Mouse (Mus musculus) c-Kit-positive CD71-negative TER-119-negative erythroid progenitor cells, embryonic 14.5 days (primary cell): ENCODE results near the gene Fgf11.

Experiments used
- DNase-seq: peaks from one replicate; pipeline ENCODE4 v3.0.0-alpha.2; 2013; ENCODE audit warnings: low read depth

The Fgf11 gene

DNA sequence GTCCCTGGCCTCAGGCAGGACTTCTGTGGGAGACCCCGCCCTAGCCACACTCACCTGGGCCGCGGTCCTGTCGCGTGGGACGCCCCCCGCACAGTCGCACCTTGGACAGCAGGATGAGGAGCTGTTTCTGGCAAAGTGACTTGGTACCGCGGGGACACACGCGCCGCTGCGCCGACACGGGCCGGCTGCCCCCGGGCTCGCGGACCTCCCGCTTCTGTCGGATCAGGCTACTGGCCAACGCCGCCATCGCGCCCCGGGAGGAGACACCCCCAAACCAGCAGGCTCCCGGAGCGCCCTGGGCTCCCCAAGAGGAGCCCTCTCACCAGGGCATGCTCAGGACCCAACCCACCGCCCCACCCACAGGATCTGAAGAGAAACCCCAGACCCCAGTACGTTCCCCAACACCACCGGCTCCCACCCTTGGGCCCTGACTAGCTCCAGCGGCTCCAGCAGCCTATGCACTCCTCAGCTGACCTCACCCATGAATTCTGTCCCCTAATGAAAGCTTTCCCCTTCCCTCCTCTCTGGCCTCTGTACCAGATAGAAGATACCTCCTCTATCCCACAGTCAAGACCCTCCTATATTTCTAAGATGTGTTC lies at the start of gene Fgf11:
Gene Fgf11 (minus strand): TSS at position 479 of the 599 bp plus-strand sequence.
- DNase-seq = no peak

DNA sequence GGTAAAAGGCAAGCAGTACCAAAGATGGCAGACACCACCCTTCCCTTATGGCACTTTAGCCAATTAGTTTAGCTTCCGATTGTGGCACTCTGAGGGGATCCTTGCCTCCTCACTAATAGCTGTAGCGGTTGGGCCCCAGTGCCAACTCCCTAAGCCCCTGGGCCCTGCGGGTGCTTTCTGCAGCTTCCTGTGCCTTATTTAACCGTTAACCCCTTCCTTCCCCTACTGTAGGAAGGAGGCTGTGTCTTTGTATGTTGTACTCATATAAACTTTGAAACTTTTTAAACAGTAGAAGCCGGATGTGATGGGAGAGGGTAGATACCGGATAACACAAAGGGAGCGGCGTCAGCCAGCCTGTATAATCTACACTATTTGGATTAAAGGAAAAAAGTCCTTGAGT lies 49.1 kb upstream of the Fgf11 start:
- no peak for DNase-seq

DNA sequence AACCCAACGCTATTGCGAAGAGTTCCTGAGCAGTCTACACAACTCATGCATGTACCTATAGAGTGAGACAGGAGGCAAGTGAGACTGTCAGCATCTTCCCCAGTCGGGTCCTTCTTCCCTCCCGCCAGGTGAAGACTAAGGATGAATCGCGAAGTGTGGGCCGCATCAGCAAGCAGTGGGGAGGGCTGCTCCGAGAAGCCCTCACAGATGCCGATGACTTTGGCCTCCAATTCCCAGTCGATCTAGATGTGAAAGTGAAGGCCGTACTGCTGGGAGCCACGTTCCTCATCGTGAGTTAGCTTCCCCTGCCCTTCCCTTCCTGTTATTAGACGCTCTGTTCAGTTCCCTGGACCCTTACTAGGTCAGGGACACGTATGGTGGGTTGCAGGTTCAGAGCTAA lies 48.2 kb upstream of the Fgf11 start:
- no peak for DNase-seq

DNA sequence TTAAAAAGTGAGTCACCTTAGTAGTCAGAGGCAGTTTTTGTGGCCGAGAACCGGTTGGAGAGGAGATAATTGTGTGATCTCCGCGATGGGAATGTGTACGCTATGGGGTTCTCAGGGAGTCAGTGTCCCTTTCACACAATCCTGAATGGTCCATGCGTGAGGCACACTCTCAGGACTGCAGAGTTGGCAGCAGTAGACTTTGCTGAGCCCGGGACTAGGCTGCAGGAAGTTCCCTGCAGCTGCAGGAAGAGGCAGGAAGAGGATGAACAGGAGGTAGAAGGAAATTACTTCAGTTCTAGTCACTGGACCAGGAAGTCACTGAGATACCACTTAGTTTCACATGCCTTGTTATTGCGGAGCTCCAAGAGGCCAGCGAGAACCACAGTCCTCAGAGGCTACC lies 47.5 kb upstream of the Fgf11 start:
- no peak for DNase-seq

DNA sequence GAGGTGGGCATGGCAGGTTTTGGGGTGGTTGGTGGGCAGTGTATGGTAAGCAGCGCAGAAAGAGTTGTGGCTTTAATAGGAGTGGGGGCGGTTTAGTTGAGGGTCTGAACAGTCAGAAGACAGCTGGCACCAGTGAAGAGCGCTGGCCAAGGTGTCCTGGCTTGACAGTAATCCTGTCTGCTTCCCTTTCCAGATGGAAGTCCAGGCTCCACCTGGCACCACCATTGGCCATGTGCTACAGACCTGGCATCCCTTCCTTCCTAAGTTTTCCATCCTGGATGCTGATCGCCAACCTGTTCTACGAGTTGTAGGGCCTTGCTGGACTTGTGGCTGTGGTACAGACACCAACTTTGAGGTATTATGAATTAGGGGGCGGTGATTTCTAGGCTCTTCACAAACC lies 46.4 kb upstream of the Fgf11 start:
- DNase-seq = no peak

DNA sequence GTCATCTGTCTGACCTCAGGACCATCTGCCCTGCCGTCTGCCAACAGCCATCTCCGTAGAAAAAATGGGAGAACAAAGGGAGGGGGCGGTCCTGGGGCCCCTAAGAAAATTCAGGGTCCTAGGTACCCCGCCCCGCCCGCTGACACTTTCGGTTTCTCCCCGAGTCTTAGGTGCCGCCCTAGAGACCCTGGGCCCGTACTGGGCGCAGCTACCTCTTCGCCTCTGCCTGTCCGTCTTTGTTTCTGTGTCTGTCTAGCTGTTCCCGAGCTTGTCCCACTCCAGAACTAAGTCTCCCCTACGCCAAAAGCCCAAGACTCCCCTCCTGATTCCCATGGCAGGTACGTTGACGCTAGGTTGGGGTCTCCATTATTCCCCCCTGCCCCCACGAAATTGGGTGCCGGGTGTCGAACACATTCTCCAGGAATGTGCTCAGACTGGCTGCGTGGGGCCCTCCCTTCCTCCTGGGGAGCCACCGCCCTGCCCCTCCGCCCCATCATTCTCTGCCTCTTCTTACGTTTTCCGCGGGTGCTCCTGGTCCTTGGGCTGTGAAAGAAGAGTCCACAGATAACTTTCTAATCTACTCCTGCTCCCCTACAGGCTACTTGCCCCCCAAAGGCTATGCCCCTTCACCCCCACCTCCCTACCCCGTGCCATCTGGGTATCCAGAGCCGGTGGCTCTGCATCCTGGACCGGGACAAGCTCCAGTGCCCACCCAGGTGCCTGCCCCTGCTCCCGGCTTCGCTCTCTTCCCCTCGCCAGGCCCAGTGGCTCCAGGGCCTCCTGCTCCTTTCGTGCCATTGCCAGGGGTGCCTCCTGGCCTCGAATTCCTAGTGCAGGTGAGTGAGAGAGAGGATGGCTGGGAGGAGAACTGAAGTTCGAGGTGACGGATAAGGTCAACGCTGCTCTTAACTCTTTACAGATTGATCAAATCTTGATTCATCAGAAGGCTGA lies 45.4 kb upstream of the Fgf11 start:
- DNase-seq = no peak

DNA sequence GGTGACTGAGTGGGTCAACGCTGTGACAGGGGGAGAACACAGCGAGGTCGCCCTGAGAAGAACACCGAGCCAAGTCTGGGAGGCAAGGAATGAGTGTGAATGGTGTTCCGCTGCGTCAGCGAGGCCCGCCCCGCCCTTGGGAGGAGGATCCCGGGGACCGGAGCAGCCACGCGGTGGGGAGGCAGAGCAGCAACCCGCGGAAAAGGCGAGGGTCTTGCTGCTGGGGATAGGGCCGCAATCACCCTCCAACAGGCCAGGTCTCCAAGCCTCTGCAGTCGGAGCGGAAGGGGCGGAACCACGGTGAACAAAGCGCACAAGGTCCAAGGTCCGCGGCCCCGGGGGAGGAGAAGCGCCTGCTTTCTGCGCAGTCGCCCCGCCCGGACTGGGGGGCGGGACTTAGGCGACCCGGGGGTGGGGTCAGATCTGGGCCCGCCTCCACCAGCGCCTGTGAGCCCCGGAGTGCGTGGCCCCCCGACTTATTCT lies 44.6 kb upstream of the Fgf11 start, which contains the start of gene Plscr3:
Gene Plscr3 (plus strand): TSS at position 179 of the 483 bp plus-strand sequence.
- peak; percentile 87 for DNase-seq

DNA sequence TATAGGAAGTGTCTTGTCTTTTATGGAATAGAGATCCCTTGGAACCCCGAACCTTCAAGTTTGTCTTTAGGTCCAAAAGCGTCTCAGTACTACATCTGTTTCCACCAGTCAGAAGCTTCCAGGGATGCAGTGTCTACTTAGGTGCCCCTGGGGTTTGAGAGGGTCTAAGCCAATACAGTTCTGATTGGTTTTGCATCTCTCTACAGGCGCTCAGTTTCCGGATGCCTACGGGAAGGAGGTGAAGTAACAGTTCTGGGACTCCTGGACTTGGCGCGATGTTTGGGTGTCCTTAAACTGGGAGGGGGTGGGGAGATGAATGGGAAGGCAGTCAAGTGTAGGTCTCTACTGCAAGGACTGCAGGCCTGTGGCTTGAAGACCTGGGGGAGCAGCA lies 37.1 kb upstream of the Fgf11 start:
- DNase-seq = no peak

DNA sequence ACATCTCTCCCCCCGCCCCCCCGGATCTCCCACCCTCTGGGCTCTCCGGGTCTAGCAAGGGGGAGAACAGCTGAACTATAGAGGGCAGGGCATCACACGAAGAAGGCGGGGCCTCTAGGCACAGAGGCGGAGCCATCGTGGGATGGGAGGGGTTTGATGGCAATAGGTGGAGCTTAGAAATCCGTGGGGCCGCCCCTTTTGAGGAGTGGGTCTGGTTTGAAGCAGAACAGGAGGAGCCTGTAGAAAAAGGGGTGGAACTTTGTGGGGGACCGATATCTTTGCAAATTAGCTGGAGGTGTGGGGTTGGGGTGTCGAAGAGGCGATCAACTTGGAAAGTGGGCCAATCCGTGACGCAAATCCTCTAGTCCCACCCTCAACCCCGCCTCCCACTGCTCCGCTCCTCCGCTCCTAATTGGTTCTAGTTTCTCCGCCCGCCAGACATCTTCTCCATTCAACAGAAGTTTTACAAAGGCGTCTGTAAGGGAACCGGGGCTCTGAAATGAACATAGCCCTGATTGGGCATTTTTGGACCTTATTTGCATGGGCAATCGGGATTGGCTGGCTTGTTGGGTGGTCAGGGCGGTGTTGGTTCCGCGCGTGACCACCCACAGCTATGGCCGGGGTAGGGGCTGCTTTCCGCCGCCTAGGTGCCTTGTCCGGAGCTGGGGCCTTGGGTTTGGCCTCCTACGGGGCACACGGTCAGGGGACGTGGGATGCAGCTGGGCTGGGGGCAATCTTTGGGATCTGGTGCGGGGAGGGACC lies 36.5 kb upstream of the Fgf11 start, which contains the start of gene Tmem256:
Gene Tmem256 (plus strand): TSS at position 563 of the 762 bp plus-strand sequence.
- peak; percentile 98 for DNase-seq

DNA sequence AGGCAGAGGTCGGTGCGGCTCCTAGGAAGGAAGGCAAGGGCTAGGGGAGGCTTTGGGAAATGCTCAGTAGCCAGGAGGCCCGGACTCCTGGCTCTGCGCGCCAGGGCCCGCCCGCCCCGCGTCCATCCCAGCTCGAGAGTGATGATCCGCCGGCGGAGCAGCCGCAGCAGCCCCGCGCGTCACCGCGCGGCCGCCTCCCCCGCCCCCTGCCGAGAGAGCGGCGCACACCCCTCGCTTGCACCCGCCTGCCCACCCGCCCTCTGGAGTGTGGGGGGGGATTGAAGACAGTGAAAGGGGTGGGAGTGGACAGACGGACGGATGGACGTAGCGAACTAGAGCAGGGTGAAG lies 35.9 kb upstream of the Fgf11 start, which contains the start of gene Nlgn2:
Gene Nlgn2 (minus strand): TSS at position 181 of the 348 bp plus-strand sequence.
- peak; percentile 57 for DNase-seq

DNA sequence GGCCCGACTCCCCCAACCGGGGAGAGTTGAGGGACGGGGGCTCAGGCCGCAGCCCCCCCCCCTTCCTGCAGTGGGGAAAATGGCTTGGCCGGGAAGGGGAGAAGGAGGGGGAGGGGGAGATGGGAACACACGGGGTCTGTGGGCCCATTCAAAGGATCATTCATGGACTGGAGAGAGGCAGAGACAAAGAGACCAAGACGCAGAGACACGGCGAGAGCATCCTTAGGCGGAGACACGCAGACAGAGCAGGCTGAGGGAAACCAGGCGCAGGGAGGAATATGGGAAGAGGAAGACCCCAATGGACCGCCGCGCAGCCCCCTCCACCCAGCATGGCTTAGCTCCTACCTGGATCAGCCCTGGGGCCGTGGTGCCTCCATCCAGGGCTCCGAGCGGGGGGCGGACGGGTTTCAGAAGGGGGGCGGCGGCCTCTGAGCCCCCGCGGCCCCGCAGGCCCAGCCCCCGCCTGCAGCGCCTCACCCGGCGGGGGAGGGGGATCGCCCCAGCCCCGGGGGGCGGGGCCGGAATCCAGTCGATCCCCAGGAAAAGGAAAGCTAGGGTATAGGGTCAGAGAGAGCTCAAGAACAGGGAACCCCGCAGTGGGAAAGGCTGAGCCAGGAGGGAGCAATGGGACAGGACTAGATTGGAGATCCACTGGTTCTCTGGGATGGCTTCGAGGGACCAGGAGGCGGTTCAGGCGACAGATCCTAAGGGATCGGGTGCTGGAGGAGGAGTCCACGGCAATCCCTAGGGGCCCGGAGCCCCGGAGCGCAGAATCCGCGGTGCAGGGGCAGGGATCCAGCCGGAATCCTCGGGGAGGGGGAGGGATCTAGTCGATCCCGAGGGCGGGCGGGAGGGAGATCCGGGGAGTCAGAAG lies 35.3 kb upstream of the Fgf11 start:
- no peak for DNase-seq

DNA sequence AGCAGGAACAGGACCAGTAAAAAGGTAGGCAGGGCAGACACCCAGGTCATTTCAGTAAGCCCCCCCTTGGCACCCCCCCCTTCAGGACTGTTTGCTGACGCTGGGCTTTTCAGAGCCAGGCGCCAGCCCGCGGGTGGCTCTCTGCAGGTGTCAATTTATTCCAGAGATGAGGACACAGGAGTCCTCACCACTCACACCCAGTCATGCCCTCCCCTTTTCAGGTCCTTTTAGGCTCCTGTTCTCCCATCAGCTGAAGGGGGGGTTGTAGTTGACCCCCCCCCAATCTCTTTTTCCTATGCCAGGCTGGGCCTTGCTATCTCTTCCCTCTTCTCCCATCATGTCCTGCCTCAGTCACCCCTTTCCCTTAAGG lies 34.3 kb upstream of the Fgf11 start:
- DNase-seq = no peak

DNA sequence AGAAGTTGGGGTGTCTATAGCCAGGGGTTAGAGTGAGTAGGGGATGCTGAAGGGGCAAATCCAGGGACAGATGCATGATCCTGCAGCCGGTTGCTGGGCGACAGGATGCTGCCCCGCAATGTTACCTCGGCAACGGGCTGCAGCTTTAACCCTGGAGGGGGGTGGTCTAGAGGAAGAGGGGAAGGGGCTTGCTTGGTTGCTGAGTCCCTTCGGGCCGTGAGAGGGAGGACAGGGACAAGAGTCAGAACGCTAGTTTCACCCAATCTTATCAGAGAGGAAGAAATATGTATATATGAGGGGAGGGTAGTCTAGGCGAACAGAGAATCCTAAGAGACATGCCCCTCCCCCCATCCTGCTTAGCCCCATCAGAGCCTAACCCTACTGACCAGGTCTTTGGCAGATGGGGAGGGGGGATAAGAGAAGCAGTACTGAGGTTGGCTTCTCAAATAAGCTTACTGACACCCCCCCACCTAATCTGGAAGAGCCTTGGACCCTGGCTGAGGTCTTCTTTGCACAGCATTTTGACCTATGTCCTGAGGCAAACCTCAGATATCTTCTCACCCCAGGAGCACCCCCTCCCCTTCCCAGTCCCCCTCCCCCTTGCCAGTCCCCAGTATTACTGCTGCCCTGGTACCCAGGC lies 33.8 kb upstream of the Fgf11 start:
- DNase-seq = no peak

DNA sequence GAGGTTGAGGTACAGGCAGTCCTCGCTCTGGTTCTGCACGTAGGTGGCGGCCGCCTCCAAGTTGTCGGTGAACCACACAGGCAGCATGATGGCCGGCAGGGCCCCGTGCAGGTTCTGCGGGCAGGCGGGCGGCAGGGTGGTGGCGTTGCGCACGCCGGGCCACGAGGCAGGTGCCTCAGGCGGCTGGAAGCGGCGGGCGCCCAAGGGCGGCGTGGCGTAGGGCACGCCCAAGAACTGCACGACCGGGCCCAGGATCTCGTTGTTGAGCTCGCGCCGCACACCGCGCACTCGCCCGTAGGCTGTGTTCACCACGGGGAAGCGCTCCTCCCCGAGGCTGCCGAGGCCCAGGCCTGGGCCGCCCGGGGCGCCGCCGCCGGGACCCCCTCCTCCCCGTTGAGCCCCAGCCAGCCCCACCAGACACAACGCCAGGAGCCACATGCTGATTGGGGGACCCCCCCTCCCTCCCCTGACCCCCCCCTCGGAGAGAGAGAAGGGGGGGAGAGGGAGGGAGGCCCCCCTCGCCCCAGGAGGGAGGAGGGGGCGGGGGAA lies 32.4 kb upstream of the Fgf11 start:
- no peak for DNase-seq

DNA sequence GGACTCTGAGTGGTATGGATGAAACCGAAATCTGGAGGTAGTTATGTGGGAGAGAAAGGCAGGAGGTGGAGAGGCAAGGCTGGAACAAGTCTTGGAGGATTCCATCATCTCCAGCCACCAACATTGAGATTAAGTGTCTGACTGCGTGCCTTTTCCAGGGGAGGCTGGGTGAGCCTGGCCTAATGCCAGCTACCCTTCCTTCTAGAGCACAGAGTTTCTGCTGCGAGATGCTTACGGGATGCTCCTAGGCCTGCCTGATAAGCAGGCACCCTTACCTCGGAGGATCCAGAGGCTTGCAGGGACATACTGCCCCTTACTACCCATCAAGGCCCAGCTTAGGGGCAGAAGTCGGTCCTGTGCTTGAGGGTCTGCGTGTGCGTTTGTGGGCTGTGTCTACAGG lies 31.9 kb upstream of the Fgf11 start:
- no peak for DNase-seq

DNA sequence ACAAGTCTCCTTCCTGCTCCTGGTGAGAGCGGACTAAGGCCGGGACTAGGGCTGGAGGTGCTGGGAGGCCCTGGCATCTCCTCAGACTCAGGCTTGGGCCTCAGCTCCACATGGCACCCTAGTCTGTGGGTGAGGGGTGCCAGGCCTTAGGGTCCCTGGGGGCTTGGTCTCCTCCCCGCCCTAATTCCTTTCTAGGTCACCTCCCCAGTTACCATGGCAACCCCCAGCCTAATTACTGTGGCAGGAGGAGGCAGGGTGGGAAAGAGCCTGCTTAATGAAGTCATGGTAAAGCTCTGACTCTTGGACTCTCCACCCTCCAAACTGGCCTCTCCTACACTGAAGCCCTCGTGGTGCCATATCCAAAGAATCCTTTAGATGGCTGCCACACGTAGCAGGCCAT lies 27.2 kb upstream of the Fgf11 start:
- DNase-seq = no peak

DNA sequence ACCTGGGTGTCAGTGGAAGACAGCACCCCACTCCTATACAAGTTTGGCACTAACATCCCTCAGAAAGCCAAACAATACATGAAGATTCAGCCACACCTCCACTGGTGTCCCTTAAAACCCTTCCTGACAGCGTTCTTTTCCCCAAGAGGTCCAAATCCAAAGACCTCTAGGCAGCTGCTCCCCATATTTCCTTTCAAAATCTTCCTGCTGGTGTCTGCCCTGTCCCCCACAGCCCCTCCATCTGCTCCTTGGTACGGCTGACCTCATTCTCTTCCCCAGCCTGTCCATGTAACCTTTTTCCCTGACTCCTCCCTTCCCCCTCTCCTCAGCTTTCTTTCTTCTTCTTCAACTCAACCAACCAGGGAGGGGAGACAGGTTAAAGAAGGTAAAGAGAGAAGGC lies 21.8 kb upstream of the Fgf11 start:
- no peak for DNase-seq

DNA sequence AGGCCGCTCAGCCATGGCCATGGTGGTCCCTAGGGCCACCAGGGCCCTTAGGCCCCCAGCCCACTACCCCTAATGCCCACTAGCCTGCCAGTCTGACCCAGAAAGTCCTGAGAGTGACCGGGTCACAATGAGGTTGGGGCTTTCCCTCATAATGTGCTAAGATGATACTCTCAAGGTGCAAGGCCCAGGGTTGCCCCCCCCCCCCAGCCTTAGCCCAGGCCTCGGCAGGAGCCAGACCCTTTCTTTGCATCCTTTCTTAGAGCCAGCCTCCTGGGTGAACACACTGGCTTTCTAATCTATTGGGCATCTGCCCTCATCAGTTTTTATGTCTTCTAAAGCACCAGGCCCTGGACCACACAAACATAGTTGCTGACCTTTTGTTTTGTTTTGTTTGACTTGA lies 20.4 kb upstream of the Fgf11 start, which contains the start of gene Spem1:
Gene Spem1 (minus strand): TSS at position 101 of the 400 bp plus-strand sequence.
- no peak for DNase-seq

DNA sequence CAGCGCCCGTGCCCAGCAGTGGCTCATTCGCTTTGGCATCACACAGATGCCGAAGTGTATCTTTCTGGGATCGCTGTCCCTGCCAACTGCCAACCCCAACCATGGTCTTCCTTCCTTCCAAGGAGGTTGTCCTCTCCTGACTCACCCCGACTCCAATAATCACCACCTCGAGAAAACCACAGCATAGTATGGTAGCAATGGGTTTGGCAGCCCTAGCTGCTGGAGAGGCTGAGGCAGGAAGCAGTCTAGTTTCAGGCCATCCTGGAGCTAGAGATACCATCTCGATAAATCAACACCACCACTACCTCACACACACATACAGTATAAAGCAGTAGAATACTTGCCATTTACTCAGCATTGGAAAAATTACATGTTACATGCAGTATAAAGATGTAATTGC lies 17.2 kb upstream of the Fgf11 start:
- no peak for DNase-seq

DNA sequence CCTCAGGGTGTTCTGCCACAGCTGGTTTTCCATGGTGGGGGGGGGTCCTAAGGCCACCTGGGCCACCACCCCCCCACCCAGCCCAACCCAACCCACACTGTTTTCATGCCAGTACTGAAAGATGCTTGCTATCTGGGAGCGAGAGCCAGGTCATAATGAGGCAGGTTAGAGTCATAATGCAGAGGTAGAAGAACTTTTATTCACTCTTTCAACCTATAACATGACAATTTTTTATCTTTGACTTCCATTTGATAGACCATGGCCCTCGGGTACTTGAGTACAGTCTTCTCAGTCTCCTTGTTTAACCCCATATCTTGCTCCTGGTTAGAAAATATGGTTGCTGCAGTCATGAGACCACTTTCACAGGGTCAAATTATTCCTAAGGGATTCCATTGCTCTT lies 16.7 kb upstream of the Fgf11 start, which contains the start of gene Spem2:
Gene Spem2 (minus strand): TSS at position 101 of the 400 bp plus-strand sequence.
- no peak for DNase-seq

DNA sequence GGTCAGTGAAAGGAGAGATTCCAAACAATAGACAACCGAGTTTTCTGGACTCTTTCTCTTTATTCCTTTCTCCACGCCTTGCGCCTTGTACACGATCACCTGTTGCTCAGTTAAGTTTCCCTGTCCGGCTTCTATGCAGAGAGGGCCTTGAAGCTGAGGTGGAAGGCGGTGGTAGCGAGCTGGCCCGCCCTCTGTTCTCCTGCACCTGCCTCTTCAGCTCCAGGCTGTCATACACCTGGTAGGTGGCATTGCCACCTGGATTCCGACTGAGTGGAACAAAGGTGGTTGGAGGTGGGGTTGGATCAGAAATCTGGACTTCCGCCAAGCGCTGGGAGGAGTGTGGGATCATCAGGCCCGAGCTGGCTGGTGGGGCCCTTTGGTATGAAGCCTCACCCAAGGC lies 14.9 kb upstream of the Fgf11 start:
- no peak for DNase-seq
